Mouse (Mus musculus) left cerebral cortex, postnatal 10 days (tissue): ENCODE data around the gene Cobll1. TPM values are rescaled to one million over a fixed set of nuclear protein-coding genes. Genes with fewer than 3 reads are reported as not detected.
"Not testable (repeated sequence)": the region's sequence is repeated elsewhere in the genome, so short reads cannot be mapped to it uniquely, and the experiment has no call there.

Source experiments
- DNase-seq, 2 experiments: peaks; one replicate each; pipeline ENCODE4 v3.0.0; 2021 to 2022; ENCODE audit warnings: low spot score in 2 of 2, mixed read lengths in 1 of 2; ENCODE audit errors: extremely low spot score in 1 of 2
- intact Hi-C: fragments of 180-260 bp; cut with DNase I; formaldehyde crosslinking; loops from one replicate; pipeline ENCODE4 v1.15.1; 2025
- total RNA-seq, 2 experiments: library from RNA; stranded (reverse); gene quantifications; 2 replicates each; pipeline ENCODE4 v1.2.3; 2021

The Cobll1 gene
- 1 to 10 TPM; 8.4 to 9.1 TPM for total RNA-seq

GRCm38 (mm10) chr2:65238964-65239570, at the start of gene Cobll1:
Gene Cobll1, minus strand, starts transcription at chr2:65239403.
- intact Hi-C loops = loop anchor here (5.0 kb wide), 1 partner anchor 93 kb away; no protein-coding TSS in a partner anchor
- peak in 1 of 2 experiments; percentile 78 for DNase-seq

- DNase-seq = no peak
- intact Hi-C loops = no loop called here
These were observed 49.5 kb upstream of the Cobll1 start for GRCm38 (mm10) chr2:65288696-65289095.

GRCm38 (mm10) chr2:65285380-65285779, 46.2 kb upstream of the Cobll1 start:
- intact Hi-C loops = no loop called here
- peak; percentile 27 to 56 for DNase-seq

GRCm38 (mm10) chr2:65282979-65283378, 43.8 kb upstream of the Cobll1 start:
- intact Hi-C loops = no loop called here
- no peak for DNase-seq

- no peak for DNase-seq
- intact Hi-C loops = no loop called here
These were observed 40.0 kb upstream of the Cobll1 start for GRCm38 (mm10) chr2:65279029-65279690.

GRCm38 (mm10) chr2:65275443-65276061, 36.3 kb upstream of the Cobll1 start:
- intact Hi-C loops = no loop called here
- peak in 1 of 2 experiments; percentile 13 for DNase-seq

GRCm38 (mm10) chr2:65273910-65274309, 34.7 kb upstream of the Cobll1 start:
- intact Hi-C loops = no loop called here
- no peak for DNase-seq

GRCm38 (mm10) chr2:65268731-65269130, 29.5 kb upstream of the Cobll1 start:
- intact Hi-C loops = no loop called here
- no peak for DNase-seq

- DNase-seq = no peak
These were observed 28.6 kb upstream of the Cobll1 start for GRCm38 (mm10) chr2:65267834-65268233.

GRCm38 (mm10) chr2:65266576-65267299, 27.5 kb upstream of the Cobll1 start:
- no peak for DNase-seq
- intact Hi-C loops = no loop called here

More at GRCm38 (mm10) chr2:65267834-65268233, 28.6 kb upstream of the Cobll1 start:
- intact Hi-C loops = no loop called here

- intact Hi-C loops = no loop called here
- no peak for DNase-seq
These were observed 23.0 kb upstream of the Cobll1 start for GRCm38 (mm10) chr2:65262251-65262650.

GRCm38 (mm10) chr2:65260828-65261227, 21.6 kb upstream of the Cobll1 start:
- DNase-seq, intact Hi-C loops: not testable (repeated sequence)

- intact Hi-C loops = no loop called here
These were observed 21.2 kb upstream of the Cobll1 start for GRCm38 (mm10) chr2:65260400-65260799.

GRCm38 (mm10) chr2:65257446-65257845, 18.2 kb upstream of the Cobll1 start:
- intact Hi-C loops = no loop called here
- no peak for DNase-seq

More at GRCm38 (mm10) chr2:65260400-65260799, 21.2 kb upstream of the Cobll1 start:
- DNase-seq = no peak

- no peak for DNase-seq
- intact Hi-C loops = no loop called here
These were observed 17.5 kb upstream of the Cobll1 start for GRCm38 (mm10) chr2:65256494-65257254.

GRCm38 (mm10) chr2:65250589-65251104, 11.4 kb upstream of the Cobll1 start:
- intact Hi-C loops = no loop called here

GRCm38 (mm10) chr2:65249575-65249974, 10.4 kb upstream of the Cobll1 start:
- intact Hi-C loops = no loop called here
- DNase-seq = no peak

More at GRCm38 (mm10) chr2:65250589-65251104, 11.4 kb upstream of the Cobll1 start:
- DNase-seq = no peak

GRCm38 (mm10) chr2:65240173-65240745, 1.1 kb upstream of the Cobll1 start:
- intact Hi-C loops = no loop called here
- DNase-seq = no peak
